Mouse (Mus musculus) heart, postnatal 14 days (tissue): ENCODE measurements around the gene Mcm3ap. TPM values are rescaled to one million over a fixed set of nuclear protein-coding genes. Genes with fewer than 3 reads are reported as not detected.
A peak's percentile ranks its signal among the peaks of the same experiment; 100 is the strongest.

Experiments used
- DNase-seq, 2 experiments: peaks; one replicate each; pipeline ENCODE4 v3.0.0; 2021 to 2022
- intact Hi-C: fragments of 180-260 bp; cut with DNase I; formaldehyde crosslinking; loops from one replicate; pipeline ENCODE4 v1.15.1; 2025
- total RNA-seq, 2 experiments: library from RNA; stranded (reverse); gene quantifications; 2 replicates each; pipeline ENCODE4 v1.2.3; 2021

Gene Mcm3ap
- total RNA-seq, 2 experiments from 2014 or later = 30.7 to 31.2 TPM

DNA sequence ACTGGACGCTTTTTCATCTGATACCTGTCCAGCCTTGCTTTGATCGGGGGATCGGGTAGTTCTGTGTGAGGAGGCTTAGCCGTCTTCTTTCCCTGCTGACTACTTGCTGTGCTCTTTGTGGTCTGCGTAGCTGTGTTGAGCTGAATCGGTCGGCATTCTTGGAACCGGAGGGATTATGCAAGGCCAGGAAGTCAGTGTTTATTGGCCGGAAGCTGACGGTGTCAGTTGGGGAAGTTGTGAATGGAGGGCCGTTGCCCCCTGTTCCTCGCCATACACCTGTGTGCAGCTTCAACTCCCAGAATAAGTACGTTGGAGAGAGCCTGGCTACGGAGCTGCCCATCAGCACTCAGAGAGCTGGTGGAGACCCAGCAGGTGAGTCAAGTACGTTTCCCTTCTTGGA is 20.5 kb downstream of the Mcm3ap start:
- DNase-seq = no peak
- intact Hi-C loops = no loop called here

DNA sequence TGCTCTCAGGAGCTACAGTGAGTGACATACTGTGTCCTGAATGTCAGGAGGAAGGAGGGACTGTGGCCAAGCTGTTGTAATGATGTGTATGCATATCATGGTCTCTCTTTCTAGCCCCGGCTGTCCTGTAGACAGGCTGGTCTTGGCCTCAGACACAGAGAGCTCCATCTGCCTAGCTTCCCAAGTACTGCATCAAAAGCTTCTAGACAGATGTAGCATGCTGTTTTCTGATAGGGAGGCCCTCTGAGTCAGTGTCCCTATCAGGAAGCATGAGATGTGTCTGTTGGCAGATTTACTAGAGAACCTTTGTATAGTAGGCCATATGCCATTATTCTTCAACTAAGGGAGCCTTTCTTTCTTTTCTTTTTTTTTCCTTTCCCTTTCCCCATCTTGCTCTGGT is 24.8 kb downstream of the Mcm3ap start:
- intact Hi-C loops = no loop called here
- no peak for DNase-seq

DNA sequence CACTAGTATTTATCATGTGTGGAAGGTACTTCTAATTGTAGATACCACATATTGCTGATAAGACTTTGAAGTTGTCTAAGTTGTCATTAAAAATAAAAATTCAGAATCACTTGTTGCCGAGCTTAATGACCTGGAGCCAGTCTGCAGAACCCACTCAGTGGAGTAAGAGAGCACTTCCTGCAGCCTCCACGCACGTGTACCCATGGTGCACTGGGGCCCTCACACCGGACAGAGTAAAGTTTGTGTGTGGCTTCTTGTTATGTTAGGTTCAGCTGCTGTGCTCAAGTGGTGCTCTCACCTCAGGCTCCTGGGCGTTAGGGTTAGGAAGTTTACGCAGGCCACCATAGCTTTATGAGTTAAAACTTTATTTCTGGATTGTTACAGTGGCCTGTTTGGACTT is 26.8 kb downstream of the Mcm3ap start:
- no peak for DNase-seq
- intact Hi-C loops = no loop called here

GRCm38 (mm10) chr10:76496366-76496765 is 27.6 kb downstream of the Mcm3ap start:
- intact Hi-C loops = no loop called here
- no peak for DNase-seq

GRCm38 (mm10) chr10:76497522-76497921 is 28.8 kb downstream of the Mcm3ap start:
- intact Hi-C loops = no loop called here
- no peak for DNase-seq

DNA sequence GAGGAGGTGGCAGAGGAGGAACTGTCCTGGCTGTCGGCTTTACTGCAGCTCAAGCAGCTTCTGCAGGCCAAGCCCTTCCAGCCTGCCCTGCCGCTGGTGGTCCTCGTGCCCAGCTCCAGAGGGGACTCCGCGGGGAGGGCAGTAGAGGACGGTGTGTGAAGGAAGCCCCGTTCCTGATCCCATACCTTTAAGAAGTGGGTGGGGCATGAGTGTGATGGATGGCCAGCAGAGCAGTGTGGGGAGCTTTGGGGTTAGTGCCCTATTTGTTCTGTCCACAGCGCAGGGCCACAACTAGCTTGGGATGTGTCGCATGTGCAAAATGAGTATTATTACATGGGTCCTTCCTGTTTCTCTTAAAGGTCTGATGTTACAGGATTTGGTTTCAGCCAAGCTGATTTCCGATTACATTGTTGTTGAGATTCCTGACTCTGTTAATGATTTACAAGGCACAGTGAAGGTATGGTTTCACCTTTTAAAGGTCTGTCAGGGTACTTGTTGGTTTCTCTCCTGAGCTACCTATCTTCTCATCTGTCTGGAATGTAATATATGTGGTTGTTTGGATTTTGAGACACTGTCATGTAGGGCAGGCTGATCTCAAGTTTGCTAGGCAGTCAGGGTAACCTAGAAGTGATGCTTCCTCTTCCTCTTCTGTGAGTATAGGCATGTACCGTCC is 35.7 kb downstream of the Mcm3ap start:
- DNase-seq = no peak
- intact Hi-C loops = no loop called here

DNA sequence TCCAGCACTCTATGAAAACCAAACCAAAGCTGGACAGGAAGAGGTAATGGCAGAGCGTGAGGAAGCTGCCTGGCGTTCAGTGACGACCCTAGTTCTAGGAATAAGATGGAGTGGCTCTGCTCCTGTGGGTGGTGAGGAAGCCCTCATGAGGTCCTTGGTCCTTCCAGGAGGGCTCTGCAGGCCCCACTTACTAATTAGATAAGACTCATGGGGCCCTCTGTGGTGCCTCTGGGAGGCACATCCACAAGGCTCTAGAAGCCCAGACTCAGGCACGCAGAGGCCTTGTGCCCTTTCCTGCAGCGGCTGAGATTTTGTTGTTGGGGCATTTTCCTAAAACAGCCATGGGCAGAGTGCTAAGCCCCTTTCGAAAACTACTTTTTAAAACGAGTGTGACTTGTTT is 37.1 kb downstream of the Mcm3ap start:
- intact Hi-C loops = no loop called here
- no peak for DNase-seq

DNA sequence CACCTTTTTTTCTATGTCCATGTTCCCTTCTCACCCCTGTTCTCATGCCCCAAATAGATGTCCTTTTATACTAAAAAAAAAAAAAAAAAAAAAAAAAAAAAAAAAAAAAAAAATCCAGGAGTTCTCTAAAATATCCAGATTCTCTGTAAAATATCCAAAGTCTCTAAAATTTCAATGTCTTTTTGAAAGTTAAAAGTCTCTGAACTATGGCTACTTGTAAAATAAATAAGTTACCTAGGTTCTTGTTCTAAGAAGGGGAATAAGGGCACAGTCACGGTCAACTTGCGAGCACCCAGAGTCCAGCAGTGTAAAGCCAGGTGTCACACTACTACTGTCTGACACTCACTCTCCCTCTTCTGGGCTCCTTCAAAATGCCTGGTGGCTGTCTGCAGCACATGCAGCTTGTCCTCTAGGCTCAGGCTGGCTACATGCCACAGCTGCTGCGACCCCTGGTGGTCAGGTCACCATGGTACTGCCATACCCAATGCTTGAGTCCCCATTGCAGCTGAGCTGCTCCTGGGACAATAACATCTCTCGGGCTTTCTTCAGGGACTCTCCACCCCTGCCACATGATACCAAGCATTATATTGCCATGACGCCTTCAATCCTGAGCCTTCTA is 44.3 kb downstream of the Mcm3ap start:
- intact Hi-C loops = loop anchor here (5.0 kb wide), 1 partner anchor 224 kb away; no protein-coding TSS in a partner anchor
- DNase-seq = peak; percentile 77 to 90

- intact Hi-C loops = no loop called here
- DNase-seq = no peak
Measured at GRCm38 (mm10) chr10:76530922-76531321, 62.2 kb downstream of the Mcm3ap start.

- intact Hi-C loops = no loop called here
- peak; percentile 91 to 95 for DNase-seq
Measured at GRCm38 (mm10) chr10:76531375-76531774, 62.6 kb downstream of the Mcm3ap start, which contains the start of gene Lss. Gene Lss, plus strand, starts transcription at chr10:76531588.

- DNase-seq = no peak
- intact Hi-C loops = no loop called here
Measured at GRCm38 (mm10) chr10:76531828-76532227, 63.1 kb downstream of the Mcm3ap start.

DNA sequence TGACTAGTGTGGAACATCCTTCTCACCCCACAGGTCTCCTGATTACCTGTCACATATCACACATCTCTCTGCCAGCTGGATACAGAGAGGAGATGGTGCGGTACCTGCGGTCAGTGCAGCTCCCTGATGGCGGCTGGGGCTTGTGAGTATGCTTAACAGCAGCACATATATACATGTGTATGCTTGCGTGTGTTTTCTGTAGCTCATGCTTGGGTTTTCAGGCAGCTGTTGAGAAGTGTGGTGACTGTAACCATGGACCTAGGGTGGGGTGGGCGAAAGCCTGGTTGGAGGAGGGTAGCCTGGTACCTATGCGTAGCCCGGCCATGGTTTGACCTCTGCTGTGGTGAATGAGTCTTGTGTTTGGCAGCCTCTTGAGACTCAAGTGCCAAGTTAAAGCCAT is 66.8 kb downstream of the Mcm3ap start:
- intact Hi-C loops = no loop called here
- DNase-seq = no peak

DNA sequence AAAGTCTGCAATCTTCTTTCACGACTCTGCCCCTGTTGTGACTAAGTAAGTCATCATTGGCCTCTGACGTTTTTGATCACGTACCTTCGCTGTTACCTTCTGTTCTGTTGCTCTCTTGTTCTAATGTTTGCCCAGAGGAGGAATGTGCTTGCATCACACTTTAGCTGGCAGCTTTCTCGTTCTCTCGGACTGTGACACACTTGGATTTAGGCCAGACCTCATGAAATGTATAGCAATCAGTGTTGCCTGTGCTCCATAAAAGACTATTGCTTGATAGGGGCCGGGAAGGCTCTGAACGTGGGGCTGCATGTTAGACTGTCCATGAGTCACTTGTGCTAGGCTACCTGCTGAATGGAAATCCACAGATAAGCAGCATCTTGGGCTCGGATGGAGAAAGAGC is 68.9 kb downstream of the Mcm3ap start:
- intact Hi-C loops = no loop called here
- no peak for DNase-seq

DNA sequence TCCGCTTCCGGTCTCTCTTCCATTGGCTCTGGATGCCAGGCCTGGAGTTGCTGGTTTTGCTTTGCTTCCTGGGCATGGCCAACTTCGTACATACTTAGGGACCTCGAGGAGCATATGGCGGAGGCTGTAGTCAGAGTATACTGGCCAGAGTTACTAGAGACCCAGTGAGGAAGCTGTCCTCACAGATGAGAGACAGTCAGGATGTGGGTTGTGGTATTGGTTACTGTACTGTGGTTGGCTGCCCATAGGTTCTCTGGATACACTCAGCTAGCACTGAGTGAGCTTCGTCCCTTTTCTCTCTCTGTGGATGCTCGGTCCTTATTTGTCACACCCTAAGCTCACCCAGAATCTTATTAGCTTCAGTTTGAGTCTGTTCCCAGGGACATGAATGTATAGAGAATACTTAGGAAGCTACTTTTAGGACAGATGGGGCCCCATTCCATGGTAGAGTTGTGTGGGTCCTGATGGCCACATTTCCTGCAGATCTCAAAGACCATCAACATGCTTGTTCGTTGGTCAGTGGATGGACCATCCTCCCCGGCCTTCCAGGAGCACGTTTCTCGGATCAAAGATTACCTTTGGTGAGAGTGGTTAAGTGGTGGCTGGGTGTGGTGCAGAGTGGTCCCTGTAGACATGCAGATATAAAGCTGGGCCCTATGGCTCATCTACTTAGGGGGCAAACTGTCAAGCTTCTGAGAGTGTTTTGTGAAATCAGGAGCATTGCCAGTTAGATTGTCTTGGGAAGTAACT is 72.8 kb downstream of the Mcm3ap start:
- intact Hi-C loops = no loop called here
- no peak for DNase-seq

- DNase-seq = no peak
- intact Hi-C loops = no loop called here
Measured at GRCm38 (mm10) chr10:76542636-76543375, 74.1 kb downstream of the Mcm3ap start.

DNA sequence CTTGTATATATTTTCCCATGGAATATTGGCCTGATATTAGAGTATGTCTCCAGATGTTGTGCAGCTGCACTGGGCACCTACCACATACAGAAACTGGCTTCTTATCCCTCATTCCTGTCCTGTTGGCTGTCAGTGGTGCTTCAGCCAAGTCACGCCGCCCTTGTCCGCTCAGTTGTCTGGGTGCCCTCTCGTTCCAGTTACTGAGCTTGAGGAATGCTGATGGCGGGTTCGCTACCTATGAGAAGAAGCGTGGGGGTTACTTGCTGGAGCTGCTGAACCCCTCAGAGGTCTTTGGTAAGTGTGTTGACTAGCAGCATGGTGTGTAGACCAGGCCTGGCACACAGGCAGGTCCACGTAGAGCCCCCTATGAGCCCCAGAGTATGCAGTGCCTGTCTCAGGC is 77.8 kb downstream of the Mcm3ap start:
- no peak for DNase-seq
- intact Hi-C loops = no loop called here

DNA sequence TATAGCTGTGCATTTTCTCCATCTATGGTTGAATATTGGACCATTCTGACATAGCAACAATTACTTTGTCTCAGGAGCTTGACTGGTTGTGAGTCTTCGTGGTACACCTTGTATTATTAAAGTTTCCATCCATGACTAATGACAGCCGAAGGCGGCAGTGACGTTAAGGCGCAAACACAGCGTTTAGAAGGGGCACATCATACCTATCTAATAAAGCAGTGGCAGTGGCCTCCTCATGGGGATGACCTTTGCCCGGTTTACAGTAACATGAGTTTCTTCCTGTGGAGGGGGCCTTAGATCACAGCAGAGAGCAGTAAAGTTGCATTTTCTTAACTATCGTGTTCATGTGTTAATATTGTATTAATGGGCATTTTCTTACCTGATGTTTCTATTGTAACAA is 79.5 kb downstream of the Mcm3ap start:
- DNase-seq = no peak
- intact Hi-C loops = no loop called here

DNA sequence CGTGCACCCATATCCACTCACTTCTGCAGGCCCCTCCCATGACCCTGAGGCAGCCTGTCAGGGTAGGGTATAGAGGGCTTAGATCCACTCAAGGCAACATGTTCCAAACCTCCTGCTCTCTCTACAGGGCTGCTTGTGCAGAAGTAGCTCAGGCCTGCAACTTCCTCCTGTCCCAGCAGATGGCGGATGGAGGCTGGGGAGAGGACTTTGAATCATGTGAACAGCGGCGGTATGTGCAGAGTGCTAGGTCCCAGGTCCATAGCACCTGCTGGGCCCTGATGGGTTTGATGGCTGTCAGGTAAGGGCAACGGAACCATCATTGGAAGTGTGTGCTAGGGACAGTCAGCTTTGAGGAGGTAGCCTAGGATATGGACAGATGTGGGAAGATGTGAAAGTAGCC is 81.7 kb downstream of the Mcm3ap start:
- DNase-seq = peak; percentile 5 to 18
- intact Hi-C loops = loop anchor here (2.0 kb wide), 1 partner anchor 184 kb away; no protein-coding TSS in a partner anchor

DNA sequence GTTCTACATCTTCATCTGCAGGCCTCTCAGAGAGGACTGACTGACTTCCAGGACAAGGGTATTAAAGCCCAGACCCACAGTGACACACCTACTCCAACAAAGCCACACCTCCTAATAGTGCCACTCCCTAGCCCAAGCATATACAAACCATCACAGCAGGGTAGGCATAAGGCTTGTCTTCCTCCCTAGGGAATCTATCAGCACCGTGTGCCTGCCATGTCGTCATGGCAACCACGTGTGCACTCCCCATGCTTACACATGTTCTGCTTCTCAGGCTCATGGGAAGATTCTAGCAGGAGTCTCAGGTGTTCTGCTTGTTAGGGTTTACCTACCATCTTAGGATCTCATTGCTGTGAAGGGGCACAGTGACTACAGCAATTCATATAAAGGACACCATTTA is 82.8 kb downstream of the Mcm3ap start:
- DNase-seq = no peak
- intact Hi-C loops = loop anchor here (2.0 kb wide), 1 partner anchor 183 kb away; no protein-coding TSS in a partner anchor

GRCm38 (mm10) chr10:76554061-76554460 is 85.3 kb downstream of the Mcm3ap start:
- intact Hi-C loops = no loop called here
- no peak for DNase-seq

DNA sequence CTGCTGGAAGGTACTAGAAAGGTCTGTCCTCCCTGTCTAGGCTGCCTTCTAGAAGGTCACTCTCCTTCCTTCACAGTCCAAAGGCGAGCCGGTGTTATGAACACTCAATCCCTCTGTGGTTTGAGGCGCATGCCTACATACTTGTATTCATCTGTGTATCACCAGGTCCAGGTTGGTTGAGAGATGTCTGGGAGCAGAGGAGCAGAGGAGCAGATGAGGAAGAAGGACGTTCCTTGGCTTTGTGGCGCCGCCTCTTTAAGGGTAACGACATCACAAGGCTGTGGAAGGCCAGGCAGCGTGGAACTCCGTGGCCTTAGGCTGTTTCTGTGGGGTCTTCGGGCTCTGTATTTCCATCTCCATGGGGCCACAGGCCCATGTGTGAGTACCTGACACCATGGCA is 93.2 kb downstream of the Mcm3ap start, which contains the start of gene Spatc1l:
Gene Spatc1l (plus strand): TSS at position 301 of the 400 bp plus-strand sequence.
- DNase-seq = no peak
- intact Hi-C loops = no loop called here
